Comparison of ENCODE assay signal across 32 mouse cellular contexts in genomic region chr7:145333936-145334335, GRCm38 (mm10). TPM values are rescaled to one million over a fixed set of nuclear protein-coding genes. Genes with fewer than 3 reads are reported as not detected.
"Had no signal": no experiment of that assay in that cellular context is flagged by ENCODE, and none has a peak within 500 bp of the region (broad histone marks: within the 10 kb centered on the region; RNA-seq: fewer than 3 reads in every experiment).

No protein-coding gene starts in this region.

- H3K27me3 ChIP-seq: limb, embryonic 12.5 days; liver, embryonic 13.5 days had no signal

- DNase-seq: kidney, adult 9 months; kidney, postnatal 14 days; layer of hippocampus, adult 9-11 months; layer of hippocampus, postnatal 36 days; liver, embryonic 13.5 days; lung, adult 2 months; lung, postnatal 14 days; lung, postnatal 4 days; midbrain, embryonic 14.5 days; thymus, adult 18-20 months; thymus, postnatal 36 days had no signal

- H3K4me2 ChIP-seq: limb, embryonic 12.5 days; liver, embryonic 13.5 days; midbrain, embryonic 11.5 days had no signal

- H3K4me1 ChIP-seq: liver, embryonic 13.5 days had no signal

- H3K9ac ChIP-seq: limb, embryonic 12.5 days; liver, embryonic 13.5 days had no signal

- H3K4me3 ChIP-seq: layer of hippocampus, adult 2 months; left cerebral cortex, adult 2 months; limb, embryonic 12.5 days; liver, embryonic 13.5 days had no signal

- H3K36me3 ChIP-seq: limb, embryonic 12.5 days; liver, embryonic 13.5 days had no signal

- H3K9me3 ChIP-seq: limb, embryonic 12.5 days; liver, embryonic 13.5 days had no signal

- H3K27ac ChIP-seq: layer of hippocampus, adult 2 months; left cerebral cortex, adult 2 months; limb, embryonic 12.5 days; liver, embryonic 13.5 days had no signal

RNA-seq across cellular contexts. Expression of gene Mrgprd, which starts 19.3 kb away (rescaled TPM):
- total RNA-seq: layer of hippocampus, adult 2 months; layer of hippocampus, postnatal 36 days; left cerebral cortex, adult 2 months; left cerebral cortex, postnatal 10 days; left cerebral cortex, postnatal 36 days; liver, adult 2 months; megakaryocyte progenitor cell, adult 5-6 weeks; megakaryocyte-erythroid progenitor cell, adult 5-6 weeks; midbrain, postnatal 0 days had no signal
- polyA plus RNA-seq: kidney, embryonic 16.5 days; large intestine, adult 2 months; limb, embryonic 12.5 days; liver, adult 2 months; liver, embryonic 13.5 days; liver, embryonic 16.5 days; lung, adult 2 months; lung, embryonic 16.5 days; midbrain, embryonic 11.5 days; midbrain, embryonic 14.5 days; midbrain, postnatal 0 days; neural tube, embryonic 11.5 days; neural tube, embryonic 14.5 days; small intestine, adult 2 months; spleen, adult 2 months; stomach, embryonic 16.5 days; testis, adult 2 months; urinary bladder, adult 2 months had no signal

RNA-seq across cellular contexts. Expression of gene Mrgprf, which starts 33.3 kb away (rescaled TPM):
- total RNA-seq: liver, adult 2 months; megakaryocyte progenitor cell, adult 5-6 weeks; megakaryocyte-erythroid progenitor cell, adult 5-6 weeks had no signal
- polyA plus RNA-seq: neural tube, embryonic 11.5 days had no signal
